Mouse (Mus musculus) lung, postnatal 0 days (tissue): ENCODE results near the gene Slc2a6. TPM values are rescaled to one million over a fixed set of nuclear protein-coding genes. Genes with fewer than 3 reads are reported as not detected.

ENCODE experiments used
- ATAC-seq: fragments of 200-750 bp; cut with Nextera tagmentation; 2 replicates; pipeline ENCODE4 v1.8.0; 2017; ENCODE audit warnings: moderate library complexity
- DNase-seq: peaks from one replicate; pipeline ENCODE4 v3.0.0-alpha.2; 2016; ENCODE audit warnings: low spot score
- H3K27ac ChIP-seq: fragments of 300-500 bp; sonication (generic); 2 replicates; pipeline ENCODE4 v1.5.1; 2014; ENCODE audit warnings: antibody characterized with exemption, mild to moderate bottlenecking, low read length, mixed read lengths
- H3K27me3 ChIP-seq: fragments of 300-500 bp; sonication (generic); replicated peaks from 2 replicates; pipeline ENCODE4 v1.6.1; 2014; ENCODE audit warnings: low read length, mixed read lengths; ENCODE audit not compliant: insufficient read depth
- H3K36me3 ChIP-seq: fragments of 300-500 bp; sonication (generic); 2 replicates; pipeline ENCODE4 v1.6.1; 2014; ENCODE audit warnings: low read length, mixed read lengths; ENCODE audit not compliant: insufficient read depth
- H3K4me1 ChIP-seq: fragments of 300-500 bp; sonication (generic); 2 replicates; pipeline ENCODE4 v1.6.1; 2014; ENCODE audit warnings: antibody characterized with exemption, low read depth, low read length, mixed read lengths; ENCODE audit not compliant: insufficient read depth
- H3K4me2 ChIP-seq: fragments of 300-500 bp; sonication (generic); replicated peaks from 2 replicates; pipeline ENCODE4 v1.6.1; 2014; ENCODE audit warnings: low read depth, mild to moderate bottlenecking, low read length, moderate library complexity, mixed read lengths
- H3K4me3 ChIP-seq: fragments of 300-500 bp; sonication (generic); 2 replicates; pipeline ENCODE4 v1.5.1; 2014; ENCODE audit warnings: low read depth, low read length
- H3K9ac ChIP-seq: fragments of 300-500 bp; sonication (generic); replicated peaks from 2 replicates; pipeline ENCODE4 v1.6.1; 2014; ENCODE audit warnings: low read depth, mild to moderate bottlenecking
- H3K9me3 ChIP-seq: fragments of 300-500 bp; sonication (generic); 2 replicates; pipeline ENCODE4 v1.6.1; 2016; ENCODE audit warnings: low read length, mixed read lengths
- CTCF ChIP-seq: IDR thresholded peaks from 2 replicates; pipeline ENCODE4 v1.5.1; 2016; ENCODE audit warnings: antibody characterized with exemption, mild to moderate bottlenecking
- EP300 ChIP-seq: IDR thresholded peaks from 2 replicates; pipeline ENCODE4 v1.6.1; 2016; ENCODE audit warnings: antibody characterized with exemption, mild to moderate bottlenecking, control low read depth
- WGBS: fragments of 180-500 bp; shearing (Covaris S2); extraction: QIAGEN DNeasy Blood & Tissue Kit; methylation state at CpG from one replicate; pipeline ENCODE4 v1.1.7; 2014; 5-methylcytosine and 5-hydroxymethylcytosine counted together
- polyA plus RNA-seq: library from polyadenylated mRNA; unstranded; fragments of >200 nt; fragmentation: Nextera tagmentation; extraction: Ambion mirVana; gene quantifications from 2 replicates; pipeline ENCODE4 v1.2.1, GENCODE M21; 2015

Slc2a6 gene
- polyA plus RNA-seq, 1 experiment from 2014 or later, result 1.3 TPM

DNA sequence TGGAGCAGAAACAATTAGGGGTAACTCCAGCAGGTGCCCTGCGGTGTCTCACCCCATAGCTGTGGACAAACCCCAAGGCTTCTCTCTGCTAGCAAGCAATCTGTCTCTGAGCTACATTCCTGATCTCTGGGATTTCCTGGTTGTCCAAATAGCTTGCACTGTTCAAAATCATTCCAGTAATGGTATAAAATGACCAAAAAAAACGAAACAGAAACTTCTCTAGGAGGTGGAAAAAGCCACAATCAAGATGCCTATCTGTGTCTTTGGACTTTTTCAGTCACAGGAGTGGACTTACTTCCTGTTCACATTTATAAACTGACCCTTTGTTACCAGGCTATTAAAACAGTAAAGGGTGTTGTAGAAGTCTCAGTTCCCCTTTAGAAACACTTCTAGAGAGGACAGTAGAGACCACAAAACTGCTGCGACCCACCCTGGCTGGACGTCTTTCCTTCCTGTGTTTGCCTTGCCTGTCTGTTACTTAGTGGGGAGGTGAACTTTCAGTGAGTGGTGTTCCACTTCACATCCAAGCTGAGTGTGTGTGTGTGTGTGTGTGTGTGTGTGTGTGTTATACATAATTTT is 728 bp upstream of the Slc2a6 start:
- no peaks in the 10 kb centered on the region for H3K27me3 ChIP-seq
- no peak overlapping the region for H3K9ac ChIP-seq
- TF ChIP-seq EP300 (no peak), CTCF (no peak)
- ATAC-seq (no peak), DNase-seq (peak; percentile 25)
- H3K36me3 ChIP-seq, result no peaks in the 10 kb centered on the region
- peak overlapping the region; percentile 46 for H3K4me2 ChIP-seq
- no peaks in the 10 kb centered on the region for H3K4me1 ChIP-seq
- no peak overlapping the region for H3K4me3 ChIP-seq
- 35% methylated on average over 4 of the region's 4 CpGs for WGBS
- no peaks in the 10 kb centered on the region for H3K9me3 ChIP-seq
- no peak overlapping the region for H3K27ac ChIP-seq

DNA sequence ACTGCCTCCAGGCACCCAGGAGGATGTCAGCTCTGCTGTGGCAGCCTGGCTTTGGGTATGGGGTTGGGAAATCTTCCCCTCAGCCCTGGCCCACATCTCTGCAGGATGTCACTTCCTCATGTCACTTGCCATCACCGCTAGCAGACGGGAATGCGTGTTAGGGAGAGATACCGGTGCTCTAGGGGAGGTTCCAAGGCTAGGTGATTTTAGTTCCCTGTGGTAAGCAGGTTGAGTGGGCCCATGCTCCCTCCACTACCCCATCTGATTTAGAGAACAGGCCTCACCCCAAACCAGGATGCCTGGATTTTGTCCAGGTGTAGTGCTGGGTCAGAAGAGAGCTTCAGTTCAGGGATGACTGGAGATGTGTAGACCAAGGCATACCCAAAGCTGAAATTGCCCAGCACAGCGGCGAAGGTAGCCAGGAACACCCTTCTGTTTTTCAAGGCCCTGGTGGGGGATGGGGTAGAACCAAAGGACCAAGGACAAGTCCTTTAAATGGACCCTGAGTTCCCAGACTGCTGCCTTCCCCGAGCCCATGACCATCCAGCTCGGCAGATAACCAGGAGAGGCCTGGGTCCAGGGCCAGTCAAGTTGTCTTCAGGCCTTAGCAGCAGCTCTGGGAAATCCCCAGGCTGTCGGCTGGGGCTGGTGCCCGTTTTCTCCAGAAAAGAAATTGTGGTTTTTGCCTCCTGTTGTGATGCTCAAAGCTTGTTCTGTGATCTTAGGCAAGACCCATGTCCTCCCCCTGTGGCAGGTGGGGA is 761 bp downstream of the Slc2a6 start:
- WGBS, result 61% methylated on average over 10 of the region's 10 CpGs
- Histone ChIP-seq H3K27ac (no peak overlapping the region), H3K27me3 (no peaks in the 10 kb centered on the region), H3K9ac (no peak overlapping the region), H3K9me3 (no peaks in the 10 kb centered on the region), H3K4me3 (no peak overlapping the region), H3K4me1 (no peaks in the 10 kb centered on the region), H3K4me2 (no peak overlapping the region), H3K36me3 (no peaks in the 10 kb centered on the region)
- ATAC-seq, result no peak
- TF ChIP-seq EP300 (no peak), CTCF (no peak)
- DNase-seq, result no peak

DNA sequence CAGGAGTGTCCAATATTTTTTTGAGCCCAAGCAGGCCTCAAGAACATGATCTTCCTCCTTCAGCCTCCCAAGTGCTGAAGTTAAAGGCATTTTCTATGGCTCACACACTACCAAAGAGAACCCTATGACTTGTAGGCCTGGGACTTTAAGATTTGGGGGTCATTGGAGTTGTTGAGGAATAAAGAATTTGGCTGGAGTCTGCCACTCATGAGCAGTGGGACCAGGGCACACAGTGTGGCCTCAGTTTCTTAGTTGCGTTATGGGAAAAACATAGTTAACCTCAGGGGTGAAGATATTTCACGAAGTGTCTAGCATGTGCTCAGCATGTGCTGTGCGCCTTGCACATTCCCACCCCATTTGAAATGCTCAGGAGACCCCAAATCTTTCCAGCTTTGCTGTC is 1.5 kb downstream of the Slc2a6 start:
- WGBS, result 94% methylated on average over 3 of the region's 3 CpGs
- ATAC-seq, result no peak

DNA sequence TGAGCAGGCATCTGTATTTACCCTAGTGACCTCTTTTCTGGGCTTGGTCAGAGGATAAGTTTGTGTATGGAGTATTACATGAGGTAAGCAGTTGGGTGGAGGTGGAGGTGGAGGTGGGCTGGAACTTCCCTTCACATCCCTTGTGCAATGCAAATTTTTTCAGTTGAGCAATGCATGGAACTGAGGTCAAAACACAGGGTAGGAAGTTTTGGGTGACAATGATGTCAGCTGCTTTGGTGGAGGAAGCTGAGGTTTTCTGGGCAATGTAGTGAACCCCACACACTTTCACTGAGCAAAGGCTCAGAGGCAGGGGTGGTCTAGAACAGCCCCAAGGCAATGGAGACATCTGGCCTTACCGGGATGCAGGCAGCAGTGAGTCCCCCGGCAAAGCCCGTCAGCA is 2.3 kb downstream of the Slc2a6 start:
- TF ChIP-seq CTCF, result no peak
- TF ChIP-seq EP300, result no peak
- H3K9me3 ChIP-seq, result no peaks in the 10 kb centered on the region
- no peaks in the 10 kb centered on the region for H3K27me3 ChIP-seq
- no peak for DNase-seq
- no peak for ATAC-seq
- WGBS, result 73% methylated on average over 3 of the region's 3 CpGs
- H3K4me2 ChIP-seq, result no peak overlapping the region
- no peak overlapping the region for H3K9ac ChIP-seq
- H3K4me3 ChIP-seq, result no peak overlapping the region
- H3K36me3 ChIP-seq, result no peaks in the 10 kb centered on the region
- H3K4me1 ChIP-seq, result no peaks in the 10 kb centered on the region
- no peak overlapping the region for H3K27ac ChIP-seq

More for the DNA sequence above, 1.5 kb downstream of the Slc2a6 start:
- no peak overlapping the region for H3K27ac ChIP-seq
- no peak for DNase-seq
- TF ChIP-seq EP300 (no peak), CTCF (no peak)
- H3K4me1 ChIP-seq, result no peaks in the 10 kb centered on the region
- H3K4me2 ChIP-seq, result no peak overlapping the region
- H3K36me3 ChIP-seq, result no peaks in the 10 kb centered on the region
- H3K27me3 ChIP-seq, result no peaks in the 10 kb centered on the region
- no peaks in the 10 kb centered on the region for H3K9me3 ChIP-seq
- H3K9ac ChIP-seq, result no peak overlapping the region
- H3K4me3 ChIP-seq, result no peak overlapping the region

DNA sequence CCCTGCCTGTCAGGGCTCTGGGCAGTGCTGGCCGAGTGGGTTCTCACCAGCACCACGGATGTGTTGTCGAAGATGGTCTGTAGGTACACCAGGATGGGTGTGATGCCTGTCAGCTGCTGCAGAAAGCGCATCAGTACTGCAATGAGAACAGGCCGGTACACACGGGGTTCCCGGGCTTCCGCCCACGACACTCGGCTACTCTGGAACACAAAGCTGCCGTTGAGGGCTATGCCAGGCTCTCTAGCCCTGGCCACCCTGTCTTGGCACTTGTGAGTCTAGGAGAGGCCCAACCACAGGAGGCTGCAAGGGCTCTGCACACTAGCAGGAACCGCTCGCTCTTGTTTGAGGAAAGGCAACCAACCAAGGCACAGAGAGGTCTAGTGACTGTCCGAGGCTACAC is 3.7 kb downstream of the Slc2a6 start:
- 65% methylated on average over 14 of the region's 14 CpGs for WGBS
- Histone ChIP-seq H3K4me3 (no peak overlapping the region), H3K36me3 (peaks cover under 1% of the 10 kb centered on the region; the same call in 1 of the 2 replicates), H3K9me3 (no peaks in the 10 kb centered on the region), H3K4me1 (no peaks in the 10 kb centered on the region), H3K9ac (no peak overlapping the region), H3K27ac (no peak overlapping the region), H3K4me2 (no peak overlapping the region), H3K27me3 (no peaks in the 10 kb centered on the region)
- DNase-seq (no peak), ATAC-seq (no peak)
- TF ChIP-seq EP300 (no peak), CTCF (no peak)

DNA sequence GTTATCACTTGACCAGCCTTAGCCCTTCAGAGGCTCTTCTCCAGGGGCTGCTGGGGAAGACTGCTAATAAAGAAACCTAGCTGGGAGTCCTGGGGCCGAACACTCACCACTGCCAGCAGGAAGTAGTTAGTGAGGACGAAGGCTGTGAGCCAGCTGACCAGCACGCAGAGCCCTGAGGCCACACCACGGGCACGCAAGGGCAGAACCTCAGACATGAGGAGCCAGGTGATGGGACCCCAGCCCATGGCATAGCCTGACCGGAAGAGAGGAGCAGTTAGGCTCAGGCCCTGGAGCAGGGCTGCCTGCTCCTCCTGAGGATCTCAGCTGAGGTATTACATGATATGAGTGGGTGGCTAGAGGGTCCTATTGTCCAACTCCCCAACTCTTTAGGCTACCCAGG is 5.2 kb downstream of the Slc2a6 start:
- ATAC-seq, result no peak

More for the DNA sequence above, 5.2 kb downstream of the Slc2a6 start:
- no peak overlapping the region for H3K4me2 ChIP-seq
- no peak for TF ChIP-seq CTCF
- TF ChIP-seq EP300, result no peak
- H3K4me1 ChIP-seq, result no peaks in the 10 kb centered on the region
- H3K27me3 ChIP-seq, result no peaks in the 10 kb centered on the region
- no peak for DNase-seq
- no peak overlapping the region for H3K9ac ChIP-seq
- peaks cover 3% of the 10 kb centered on the region; the same call in 1 of the 2 replicates for H3K36me3 ChIP-seq
- H3K4me3 ChIP-seq, result no peak overlapping the region
- WGBS, result 72% methylated on average over 6 of the region's 6 CpGs
- no peaks in the 10 kb centered on the region for H3K9me3 ChIP-seq
- no peak overlapping the region for H3K27ac ChIP-seq
